Mouse (Mus musculus) c-Kit-positive CD71-negative TER-119-negative erythroid progenitor cells, embryonic 14.5 days (primary cell): ENCODE results near the gene Bola1.
A peak's percentile ranks its signal among the peaks of the same experiment; 100 is the strongest.
"Not testable (repeated sequence)": the region's sequence is repeated elsewhere in the genome, so short reads cannot be mapped to it uniquely, and the experiment has no call there.

Source experiments
- DNase-seq: peaks from one replicate; pipeline ENCODE4 v3.0.0-alpha.2; 2013; ENCODE audit warnings: low read depth

Bola1 gene

DNA sequence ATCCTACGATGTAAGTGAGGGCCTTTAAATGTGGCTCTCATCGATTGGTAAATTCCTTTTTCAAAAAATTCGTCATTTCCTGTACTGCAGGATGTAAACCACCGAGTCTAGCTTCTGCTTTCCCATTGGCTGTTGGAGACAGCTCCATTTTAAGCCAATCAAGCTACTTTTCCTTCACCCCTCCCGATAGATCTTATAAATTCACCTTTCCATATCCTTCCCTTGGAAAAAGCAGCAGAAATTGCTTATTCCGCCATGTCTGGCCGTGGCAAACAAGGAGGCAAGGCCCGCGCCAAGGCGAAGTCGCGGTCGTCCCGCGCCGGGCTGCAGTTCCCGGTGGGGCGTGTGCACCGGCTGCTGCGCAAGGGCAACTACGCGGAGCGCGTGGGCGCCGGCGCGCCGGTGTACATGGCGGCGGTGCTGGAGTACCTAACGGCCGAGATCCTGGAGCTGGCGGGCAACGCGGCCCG is at the start of gene Bola1, which contains the start of gene Hist2h2ab:
Gene Bola1, minus strand, starts transcription at position 49 of the 470 bp plus-strand sequence.
Gene Hist2h2ab, plus strand, starts transcription at position 205 of the 470 bp plus-strand sequence.
- DNase-seq: peak; percentile 57

GRCm38 (mm10) chr3:96268776-96269378 is 49.4 kb upstream of the Bola1 start:
- DNase-seq: not testable (repeated sequence)

DNA sequence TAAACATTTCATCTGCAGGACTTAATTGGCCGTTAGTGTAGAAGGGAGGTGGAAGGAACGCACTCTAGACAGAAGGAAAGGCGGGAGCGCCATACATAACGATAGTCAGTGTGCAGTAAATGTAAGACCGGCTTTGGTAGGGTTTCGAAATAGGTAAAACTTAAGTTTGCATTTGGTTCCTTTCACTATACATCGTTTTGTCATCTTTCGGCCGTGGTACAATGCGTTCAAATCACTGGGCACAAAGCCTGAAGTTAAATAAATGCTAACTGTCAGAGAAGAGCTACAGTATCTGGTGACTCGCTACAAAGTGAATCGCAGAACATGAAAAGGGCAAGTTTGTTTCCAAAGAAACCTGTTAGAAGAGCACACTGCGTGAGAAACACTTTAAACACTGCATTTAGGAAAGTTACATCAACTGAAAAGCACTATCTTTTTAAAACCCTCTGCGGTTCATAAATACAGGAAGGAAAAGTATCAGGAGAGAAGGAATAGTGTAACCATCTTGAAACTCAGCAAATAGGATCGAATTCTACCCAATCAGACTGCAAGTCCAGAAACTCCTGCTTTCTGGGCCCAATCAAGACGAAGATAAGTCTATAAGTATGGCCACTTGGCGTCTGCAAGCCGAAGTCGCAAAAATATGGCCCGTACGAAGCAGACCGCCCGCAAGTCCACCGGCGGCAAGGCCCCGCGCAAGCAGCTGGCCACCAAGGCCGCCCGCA is 48.7 kb upstream of the Bola1 start, which contains the start of gene Hist2h3b:
Gene Hist2h3b, plus strand, starts transcription at position 604 of the 725 bp plus-strand sequence.
- peak; percentile 66 for DNase-seq

GRCm38 (mm10) chr3:96267541-96267940 is 48.0 kb upstream of the Bola1 start:
- no peak for DNase-seq

- no peak for DNase-seq
Observed at GRCm38 (mm10) chr3:96266132-96266710, 46.7 kb upstream of the Bola1 start.

DNA sequence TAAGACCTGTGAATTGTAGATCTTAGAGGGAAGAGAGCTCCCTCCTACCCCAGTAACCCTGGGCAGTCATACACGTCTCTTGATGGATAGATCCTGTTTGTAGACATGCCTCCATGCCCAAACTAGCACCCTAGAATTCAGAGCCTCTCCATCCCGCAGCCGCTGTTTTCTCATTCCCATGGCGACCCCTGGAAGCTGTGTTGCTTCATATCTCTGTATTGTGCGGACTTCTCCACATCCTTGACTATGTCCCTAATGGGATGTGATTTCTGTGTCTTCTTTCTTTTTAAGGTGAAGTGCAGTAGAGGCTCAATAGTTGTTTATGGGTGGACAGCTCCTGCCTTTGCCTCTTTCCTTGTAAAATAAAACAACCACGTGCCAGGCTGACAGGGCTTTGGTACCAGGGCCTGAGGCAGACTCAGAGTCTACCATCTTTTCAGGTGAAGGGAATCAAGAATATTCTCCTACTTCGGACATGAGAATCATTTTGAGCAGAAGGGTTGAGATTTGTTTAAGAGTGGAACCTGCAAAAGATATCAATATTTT is 45.0 kb upstream of the Bola1 start:
- DNase-seq: no peak

DNA sequence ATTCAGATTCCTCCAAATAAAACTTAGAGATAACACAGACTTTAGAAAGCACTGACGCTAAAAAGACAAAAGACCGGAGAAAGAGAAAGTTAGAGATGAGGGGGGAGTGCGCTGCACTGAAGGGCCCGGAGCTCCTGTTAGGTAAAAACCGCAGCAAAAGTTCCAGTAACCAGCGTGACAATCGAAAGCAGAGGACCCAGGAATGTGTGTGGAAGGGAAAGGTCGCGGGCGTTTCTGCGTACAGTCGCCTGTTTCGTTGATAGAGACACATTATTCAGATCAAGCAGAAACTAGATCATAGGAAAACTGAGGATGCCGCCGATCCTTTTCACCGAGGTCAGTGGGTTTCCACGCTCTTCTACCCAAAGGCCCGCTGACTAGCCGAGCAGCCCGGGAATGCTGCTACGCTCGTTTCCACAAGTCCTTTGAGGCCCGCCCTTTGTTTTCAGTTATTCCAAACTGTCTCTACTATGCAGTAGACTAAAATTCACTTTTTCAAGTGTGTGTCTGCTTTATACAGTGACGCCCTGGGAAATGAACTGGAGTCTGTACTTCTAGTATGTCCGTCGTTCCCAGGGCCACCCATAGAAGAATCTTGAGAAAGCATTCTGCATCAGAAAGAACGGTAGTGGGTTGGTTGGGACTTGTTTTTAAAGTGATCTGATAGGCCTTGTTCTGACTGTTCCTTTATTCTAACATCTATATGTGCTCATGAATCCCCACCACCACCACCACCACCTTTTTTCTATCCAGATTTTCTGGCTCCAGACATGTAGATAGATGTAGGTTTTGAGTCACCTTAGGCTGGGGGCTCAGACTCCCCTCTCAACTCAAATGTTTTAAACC is 44.3 kb upstream of the Bola1 start:
- no peak for DNase-seq

- DNase-seq: peak; percentile 94
Observed at GRCm38 (mm10) chr3:96262979-96263550, 43.6 kb upstream of the Bola1 start, which contains the start of gene Hist2h4. Hist2h4 (minus strand) TSS chr3:96263311.

- no peak for DNase-seq
Observed at GRCm38 (mm10) chr3:96262216-96262875, 42.8 kb upstream of the Bola1 start.

GRCm38 (mm10) chr3:96261623-96262022 is 42.1 kb upstream of the Bola1 start:
- no peak for DNase-seq

- no peak for DNase-seq
Observed at GRCm38 (mm10) chr3:96260220-96260619, 40.7 kb upstream of the Bola1 start.

GRCm38 (mm10) chr3:96257190-96257589 is 37.7 kb upstream of the Bola1 start:
- no peak for DNase-seq

GRCm38 (mm10) chr3:96255926-96256593 is 36.6 kb upstream of the Bola1 start:
- no peak for DNase-seq

DNA sequence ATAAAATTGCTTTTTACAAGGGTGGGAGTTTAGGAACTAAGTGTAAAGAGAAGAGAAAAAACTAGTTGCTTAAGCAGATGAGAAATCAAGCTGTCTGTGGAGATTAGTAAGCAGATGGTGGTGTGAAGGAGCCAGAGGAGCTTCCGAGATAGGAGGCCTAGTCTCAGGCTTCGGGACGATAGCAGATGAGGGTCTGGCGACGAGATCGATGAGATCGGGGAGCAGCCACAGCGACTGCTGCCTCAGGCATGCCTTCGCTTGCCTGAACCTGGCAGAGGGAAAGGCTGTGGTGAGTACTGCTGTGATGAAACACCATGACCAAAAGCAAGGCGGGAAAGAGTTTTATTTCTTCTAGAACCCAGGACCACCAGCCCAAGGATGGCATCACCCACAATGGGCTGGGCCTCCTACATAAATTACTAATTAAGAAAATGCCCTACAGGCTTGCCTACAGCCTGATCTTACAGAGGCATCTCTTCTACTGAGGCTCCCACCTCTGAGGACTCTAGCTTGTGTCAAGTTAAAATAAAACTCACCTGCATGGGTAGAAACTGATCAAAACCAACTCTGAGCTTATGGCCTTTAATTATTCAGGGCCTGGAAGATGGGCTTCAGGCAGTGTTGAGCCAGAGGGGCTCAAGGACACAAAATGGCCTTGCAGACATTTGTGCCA is 35.3 kb upstream of the Bola1 start:
- DNase-seq: no peak

- DNase-seq: no peak
Observed at GRCm38 (mm10) chr3:96251787-96252186, 32.3 kb upstream of the Bola1 start.

GRCm38 (mm10) chr3:96250890-96251289 is 31.4 kb upstream of the Bola1 start:
- DNase-seq: no peak

- no peak for DNase-seq
Observed at GRCm38 (mm10) chr3:96249034-96249345, 29.5 kb upstream of the Bola1 start.

GRCm38 (mm10) chr3:96248141-96249033 is 28.9 kb upstream of the Bola1 start:
- DNase-seq: no peak
